Mouse (Mus musculus): ENCODE measurements around the gene Zfp143.
"Not testable (repeated sequence)": the region's sequence is repeated elsewhere in the genome, so short reads cannot be mapped to it uniquely, and the experiment has no call there.

Zfp143 gene

GRCm38 (mm10) chr7:110061199-110061751 is at the start of gene Zfp143:
Gene Zfp143, plus strand, starts transcription at chr7:110061217.
- DNase-seq: peak; percentile 100

- DNase-seq: no peak
These were observed 49.6 kb upstream of the Zfp143 start for GRCm38 (mm10) chr7:110011417-110011816.

GRCm38 (mm10) chr7:110014272-110014671 is 46.7 kb upstream of the Zfp143 start:
- no peak for DNase-seq

- peak; percentile 96 for DNase-seq
These were observed 42.8 kb upstream of the Zfp143 start, which contains the start of gene Ipo7 for GRCm38 (mm10) chr7:110018117-110018630. Gene Ipo7, plus strand, starts transcription at chr7:110018274.

GRCm38 (mm10) chr7:110018631-110019482 is 42.2 kb upstream of the Zfp143 start:
- DNase-seq: peak; percentile 81

GRCm38 (mm10) chr7:110023553-110023952 is 37.5 kb upstream of the Zfp143 start:
- DNase-seq: no peak

GRCm38 (mm10) chr7:110026594-110026993 is 34.4 kb upstream of the Zfp143 start:
- no peak for DNase-seq

GRCm38 (mm10) chr7:110028826-110029225 is 32.2 kb upstream of the Zfp143 start:
- no peak for DNase-seq

- DNase-seq: no peak
These were observed 30.7 kb upstream of the Zfp143 start for GRCm38 (mm10) chr7:110030342-110030741.

- not testable (repeated sequence) for DNase-seq
These were observed 3.3 kb upstream of the Zfp143 start for GRCm38 (mm10) chr7:110057723-110058122.

- peak; percentile 12 for DNase-seq
These were observed 1.8 kb upstream of the Zfp143 start for GRCm38 (mm10) chr7:110059092-110059785.

GRCm38 (mm10) chr7:110060106-110060668 is 830 bp upstream of the Zfp143 start:
- DNase-seq: no peak

GRCm38 (mm10) chr7:110060669-110061198 is 283 bp upstream of the Zfp143 start:
- DNase-seq: peak; percentile 12

- DNase-seq: peak; percentile 94
These were observed 796 bp downstream of the Zfp143 start for GRCm38 (mm10) chr7:110061752-110062273.

GRCm38 (mm10) chr7:110063731-110064130 is 2.7 kb downstream of the Zfp143 start:
- no peak for DNase-seq

GRCm38 (mm10) chr7:110069070-110069469 is 8.1 kb downstream of the Zfp143 start:
- no peak for DNase-seq

- no peak for DNase-seq
These were observed 17.2 kb downstream of the Zfp143 start for GRCm38 (mm10) chr7:110078168-110078567.

GRCm38 (mm10) chr7:110083386-110084165 is 22.6 kb downstream of the Zfp143 start:
- DNase-seq: peak; percentile 78

GRCm38 (mm10) chr7:110085217-110085616 is 24.2 kb downstream of the Zfp143 start:
- no peak for DNase-seq

- DNase-seq: no peak
These were observed 26.9 kb downstream of the Zfp143 start for GRCm38 (mm10) chr7:110087914-110088313.

GRCm38 (mm10) chr7:110091670-110092069 is 30.7 kb downstream of the Zfp143 start:
- DNase-seq: no peak

- no peak for DNase-seq
These were observed 35.3 kb downstream of the Zfp143 start for GRCm38 (mm10) chr7:110096332-110096731.

All from lung, postnatal 10 days (tissue).